Mouse (Mus musculus): Measurements from ENCODE around the gene Gm49396. TPM values are rescaled to one million over a fixed set of nuclear protein-coding genes. Genes with fewer than 3 reads are reported as not detected.

Gm49396 gene
- polyA plus RNA-seq, 1 experiment from 2014 or later, result 20.7 TPM

- H3K27ac ChIP-seq, result no peak overlapping the region
- no peak for ATAC-seq (replicated peaks)
Observed at GRCm38 (mm10) chr7:30608476-30608875, 45.3 kb downstream of the Gm49396 start.

GRCm38 (mm10) chr7:30610043-30610442 lies 46.9 kb downstream of the Gm49396 start:
- no peaks in the 10 kb centered on the region for H3K27me3 ChIP-seq (replicated peaks)
- H3K4me1 ChIP-seq, result no peaks in the 10 kb centered on the region
- H3K9ac ChIP-seq, result no peak overlapping the region
- WGBS, result 59% methylated on average over 7 of the region's 7 CpGs
- ATAC-seq (replicated peaks), result no peak
- H3K36me3 ChIP-seq (replicated peaks), result no peaks in the 10 kb centered on the region
- no peak overlapping the region for H3K4me3 ChIP-seq
- H3K4me2 ChIP-seq, result no peak overlapping the region
- no peak overlapping the region for H3K27ac ChIP-seq
- H3K9me3 ChIP-seq, result no peaks in the 10 kb centered on the region

More at GRCm38 (mm10) chr7:30608476-30608875, 45.3 kb downstream of the Gm49396 start:
- Histone ChIP-seq H3K4me1 (no peaks in the 10 kb centered on the region), H3K27me3 (replicated peaks) (no peaks in the 10 kb centered on the region), H3K9ac (no peak overlapping the region), H3K4me3 (no peak overlapping the region), H3K4me2 (no peak overlapping the region), H3K9me3 (no peaks in the 10 kb centered on the region), H3K36me3 (replicated peaks) (no peaks in the 10 kb centered on the region)
- 48% methylated on average over 16 of the region's 16 CpGs for WGBS

GRCm38 (mm10) chr7:30612654-30613402 lies 49.7 kb downstream of the Gm49396 start, which contains the start of gene Upk1a:
Gene Upk1a, minus strand, starts transcription at chr7:30612847.
- Histone ChIP-seq H3K36me3 (replicated peaks) (peaks cover 21% of the 10 kb centered on the region; the same call in 1 of the 2 replicates), H3K4me1 (no peaks in the 10 kb centered on the region), H3K4me3 (no peak within 1 kb of the TSS), H3K27ac (no peak within 1 kb of the TSS), H3K9ac (no peak within 1 kb of the TSS), H3K27me3 (replicated peaks) (no peaks in the 10 kb centered on the region), H3K4me2 (no peak within 1 kb of the TSS), H3K9me3 (no peaks in the 10 kb centered on the region)
- 84% methylated on average over 8 of the region's 8 CpGs for WGBS
- no peak for ATAC-seq (replicated peaks)

- no peak overlapping the region for H3K27ac ChIP-seq
- peaks cover 28% of the 10 kb centered on the region; the same call in 1 of the 2 replicates for H3K36me3 ChIP-seq (replicated peaks)
- no peaks in the 10 kb centered on the region for H3K27me3 ChIP-seq (replicated peaks)
- 24% methylated on average over 14 of the region's 14 CpGs for WGBS
- no peak overlapping the region for H3K4me3 ChIP-seq
- no peaks in the 10 kb centered on the region for H3K9me3 ChIP-seq
- H3K9ac ChIP-seq, result no peak overlapping the region
- no peak for ATAC-seq (replicated peaks)
- H3K4me2 ChIP-seq, result no peak overlapping the region
- H3K4me1 ChIP-seq, result no peaks in the 10 kb centered on the region
Observed at GRCm38 (mm10) chr7:30613529-30614112, 50.5 kb downstream of the Gm49396 start.

GRCm38 (mm10) chr7:30614454-30614853 lies 51.3 kb downstream of the Gm49396 start:
- H3K4me2 ChIP-seq, result no peak overlapping the region
- ATAC-seq (replicated peaks), result no peak
- no peak overlapping the region for H3K9ac ChIP-seq
- 77% methylated on average over 2 of the region's 2 CpGs for WGBS
- no peaks in the 10 kb centered on the region for H3K9me3 ChIP-seq
- no peak overlapping the region for H3K27ac ChIP-seq
- peaks cover 36% of the 10 kb centered on the region for H3K36me3 ChIP-seq (replicated peaks)
- H3K4me1 ChIP-seq, result no peaks in the 10 kb centered on the region
- no peak overlapping the region for H3K4me3 ChIP-seq
- H3K27me3 ChIP-seq (replicated peaks), result no peaks in the 10 kb centered on the region

- H3K27me3 ChIP-seq (replicated peaks), result no peaks in the 10 kb centered on the region
- peak; percentile 33; the same call in 1 of the 2 replicates for ATAC-seq (replicated peaks)
- no peaks in the 10 kb centered on the region for H3K4me1 ChIP-seq
- peaks cover 39% of the 10 kb centered on the region for H3K36me3 ChIP-seq (replicated peaks)
- H3K4me3 ChIP-seq, result no peak overlapping the region
- no peak overlapping the region for H3K9ac ChIP-seq
- no peak overlapping the region for H3K27ac ChIP-seq
- WGBS, result 59% methylated on average over 5 of the region's 5 CpGs
- H3K9me3 ChIP-seq, result no peaks in the 10 kb centered on the region
- H3K4me2 ChIP-seq, result no peak overlapping the region
Observed at GRCm38 (mm10) chr7:30615049-30615760, 52.1 kb downstream of the Gm49396 start.

Small RNA genes within 50 kb of the gene (microRNA-seq; reads per million reads assigned to microRNA genes)
- gene Gm38670 (0.92 reads per million), gene Mir3569 (not detected)

Other genes with a start within 250 kb of the Gm49396 start
- gene Syne4, start 248.5 kb upstream of the Gm49396 start, polyA plus RNA-seq (2015; fragmentation: Nextera tagmentation; extraction: Ambion mirVana), result 16.6 and 17.5 TPM in 2 replicates
- gene E130208F15Rik, start 241.6 kb upstream of the Gm49396 start, polyA plus RNA-seq (2015; fragmentation: Nextera tagmentation; extraction: Ambion mirVana), result 0.23 and 2.0 TPM in 2 replicates
- gene Sdhaf1, start 239.4 kb upstream of the Gm49396 start, polyA plus RNA-seq (2015; fragmentation: Nextera tagmentation; extraction: Ambion mirVana), result 16.7 and 17.1 TPM in 2 replicates
- 16.3 and 17.9 TPM in 2 replicates for gene Lrfn3, start 200.6 kb upstream of the Gm49396 start, polyA plus RNA-seq (2015; fragmentation: Nextera tagmentation; extraction: Ambion mirVana)
- gene Tyrobp, start 149.6 kb upstream of the Gm49396 start, polyA plus RNA-seq (2015; fragmentation: Nextera tagmentation; extraction: Ambion mirVana), result 27.8 and 36.6 TPM in 2 replicates
- 0.53 and 0.59 TPM in 2 replicates for gene Hcst, start 143.5 kb upstream of the Gm49396 start, polyA plus RNA-seq (2015; fragmentation: Nextera tagmentation; extraction: Ambion mirVana)
- 2.4 and 2.8 TPM in 2 replicates for gene Nfkbid, start 141.6 kb upstream of the Gm49396 start, polyA plus RNA-seq (2015; fragmentation: Nextera tagmentation; extraction: Ambion mirVana)
- gene Aplp1, start 117.8 kb upstream of the Gm49396 start, polyA plus RNA-seq (2015; fragmentation: Nextera tagmentation; extraction: Ambion mirVana), result 790 and 817 TPM in 2 replicates
- gene Kirrel2, start 105.7 kb upstream of the Gm49396 start, polyA plus RNA-seq (2015; fragmentation: Nextera tagmentation; extraction: Ambion mirVana), result 1.3 and 2.7 TPM in 2 replicates
- 0.41 and 0.61 TPM in 2 replicates for gene Nphs1, start 105.0 kb upstream of the Gm49396 start, polyA plus RNA-seq (2015; fragmentation: Nextera tagmentation; extraction: Ambion mirVana)
- gene Prodh2, start 69.7 kb upstream of the Gm49396 start, polyA plus RNA-seq (2015; fragmentation: Nextera tagmentation; extraction: Ambion mirVana), result not detected in 2 replicates
- 144 and 158 TPM in 2 replicates for gene Arhgap33, start 28.3 kb upstream of the Gm49396 start, polyA plus RNA-seq (2015; fragmentation: Nextera tagmentation; extraction: Ambion mirVana)
- 7.8 and 9.9 TPM in 2 replicates for gene Hspb6, start 11.2 kb upstream of the Gm49396 start, polyA plus RNA-seq (2015; fragmentation: Nextera tagmentation; extraction: Ambion mirVana)
- 7.7 and 9.4 TPM in 2 replicates for gene Proser3, start 11.0 kb upstream of the Gm49396 start, polyA plus RNA-seq (2015; fragmentation: Nextera tagmentation; extraction: Ambion mirVana)
- gene Lin37, start 3.5 kb upstream of the Gm49396 start, polyA plus RNA-seq (2015; fragmentation: Nextera tagmentation; extraction: Ambion mirVana), result 53.6 and 63.8 TPM in 2 replicates
- gene U2af1l4, start within 50 bp of the Gm49396 start, polyA plus RNA-seq (2015; fragmentation: Nextera tagmentation; extraction: Ambion mirVana), result 87.2 and 90.7 TPM in 2 replicates
- gene Psenen, start 283 bp downstream of the Gm49396 start, polyA plus RNA-seq (2015; fragmentation: Nextera tagmentation; extraction: Ambion mirVana), result 121 and 123 TPM in 2 replicates
- 8.0 and 8.1 TPM in 2 replicates for gene Igflr1, start 2.1 kb downstream of the Gm49396 start, polyA plus RNA-seq (2015; fragmentation: Nextera tagmentation; extraction: Ambion mirVana)
- gene Kmt2b, start 25.4 kb downstream of the Gm49396 start, polyA plus RNA-seq (2015; fragmentation: Nextera tagmentation; extraction: Ambion mirVana), result 12.1 and 12.3 TPM in 2 replicates
- gene Zbtb32, start 35.6 kb downstream of the Gm49396 start, polyA plus RNA-seq (2015; fragmentation: Nextera tagmentation; extraction: Ambion mirVana), result 0.36 and 0.41 TPM in 2 replicates
- 0.51 and 0.58 TPM in 2 replicates for gene Upk1a, start 49.5 kb downstream of the Gm49396 start, polyA plus RNA-seq (2015; fragmentation: Nextera tagmentation; extraction: Ambion mirVana)
- 1,061 and 1,083 TPM in 2 replicates for gene Cox6b1, start 62.8 kb downstream of the Gm49396 start, polyA plus RNA-seq (2015; fragmentation: Nextera tagmentation; extraction: Ambion mirVana)
- gene Etv2, start 72.5 kb downstream of the Gm49396 start, polyA plus RNA-seq (2015; fragmentation: Nextera tagmentation; extraction: Ambion mirVana), result not detected in 2 replicates
- gene Rbm42, start 87.0 kb downstream of the Gm49396 start, polyA plus RNA-seq (2015; fragmentation: Nextera tagmentation; extraction: Ambion mirVana), result 145 and 149 TPM in 2 replicates
- gene Haus5, start 101.7 kb downstream of the Gm49396 start, polyA plus RNA-seq (2015; fragmentation: Nextera tagmentation; extraction: Ambion mirVana), result 28.1 and 29.7 TPM in 2 replicates
- gene Pmis2, start 108.3 kb downstream of the Gm49396 start, polyA plus RNA-seq (2015; fragmentation: Nextera tagmentation; extraction: Ambion mirVana), result not detected in 2 replicates
- not detected in 2 replicates for gene 2200002J24Rik, start 135.6 kb downstream of the Gm49396 start, polyA plus RNA-seq (2015; fragmentation: Nextera tagmentation; extraction: Ambion mirVana)
- gene Atp4a, start 148.9 kb downstream of the Gm49396 start, polyA plus RNA-seq (2015; fragmentation: Nextera tagmentation; extraction: Ambion mirVana), result 1.7 and 1.8 TPM in 2 replicates
- gene Tmem147, start 166.2 kb downstream of the Gm49396 start, polyA plus RNA-seq (2015; fragmentation: Nextera tagmentation; extraction: Ambion mirVana), result 242 and 252 TPM in 2 replicates
- 0.72 and 1.6 TPM in 2 replicates for gene Gapdhs, start 180.3 kb downstream of the Gm49396 start, polyA plus RNA-seq (2015; fragmentation: Nextera tagmentation; extraction: Ambion mirVana)
- gene Sbsn, start 188.1 kb downstream of the Gm49396 start, polyA plus RNA-seq (2015; fragmentation: Nextera tagmentation; extraction: Ambion mirVana), result 2.4 and 3.0 TPM in 2 replicates
- gene Dmkn, start 200.4 kb downstream of the Gm49396 start, polyA plus RNA-seq (2015; fragmentation: Nextera tagmentation; extraction: Ambion mirVana), result 1.2 and 3.4 TPM in 2 replicates
- 4.4 TPM in 1 of 2 replicates, not detected in the other for gene Krtdap, start 224.6 kb downstream of the Gm49396 start, polyA plus RNA-seq (2015; fragmentation: Nextera tagmentation; extraction: Ambion mirVana)